Mouse (Mus musculus): ENCODE measurements at regions not wholly inside any gene's neighbourhood (a gene's known extent, or its start where the extent isn't known, plus 50 kb on each side); places are given as distances from the start of the nearest gene placed in this dataset.
A peak's percentile ranks its signal among the peaks of the same experiment; 100 is the strongest.

DNA sequence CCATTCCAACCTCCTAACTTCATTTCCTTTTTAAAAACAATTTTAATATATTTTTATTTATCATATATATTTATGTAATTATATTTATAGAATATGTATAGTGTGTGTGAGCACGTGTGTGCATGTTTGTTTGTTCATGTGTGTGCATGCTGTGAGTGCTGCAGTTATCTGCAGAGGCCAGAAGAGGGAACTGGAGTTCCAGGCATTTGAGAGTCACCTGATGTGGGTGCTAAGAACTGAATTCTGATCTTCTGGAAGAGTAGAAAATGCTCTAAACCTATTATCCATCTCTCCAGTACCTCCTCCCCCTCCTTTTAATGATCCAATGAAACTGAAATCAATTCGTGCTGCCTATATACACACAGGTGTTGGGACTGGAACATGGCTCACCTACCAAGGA, 128.0 kb downstream of the Snx19 start:
- peak; percentile 20; the same call in 1 of the 2 replicates for TF ChIP-seq CTCF (IDR thresholded peaks at IDR 0.05)
- H3K4me3 ChIP-seq (ENCODE audit: low read depth, low read length), result no peak overlapping the region
- DNase-seq (ENCODE audit: low spot score) (no peak), ATAC-seq (ENCODE audit: low FRiP score) (no peak)
- no peaks in the 10 kb centered on the region for H3K9me3 ChIP-seq (ENCODE audit: low read length)
- H3K27me3 ChIP-seq (ENCODE audit: insufficient read depth, low read length), result no peaks in the 10 kb centered on the region
- H3K36me3 ChIP-seq (ENCODE audit: insufficient read depth, low read length), result no peaks in the 10 kb centered on the region
- WGBS, result 77% methylated on average over 2 of the region's 2 CpGs
- H3K9ac ChIP-seq (replicated peaks; ENCODE audit: low read length, poor library complexity, severe bottlenecking), result no peak overlapping the region
- no peak overlapping the region for H3K4me2 ChIP-seq (ENCODE audit: low read depth, low read length, poor library complexity, severe bottlenecking)
- no peak overlapping the region for H3K27ac ChIP-seq (ENCODE audit: low read depth, low read length)
- no peaks in the 10 kb centered on the region for H3K4me1 ChIP-seq (ENCODE audit: insufficient read depth, low read length)

GRCm38 (mm10) chr9:30552721-30553120, 125.8 kb downstream of the Snx19 start:
- Histone ChIP-seq H3K36me3 (ENCODE audit: insufficient read depth, low read length) (no peaks in the 10 kb centered on the region), H3K27me3 (ENCODE audit: insufficient read depth, low read length) (no peaks in the 10 kb centered on the region), H3K9me3 (ENCODE audit: low read length) (no peaks in the 10 kb centered on the region), H3K4me1 (ENCODE audit: insufficient read depth, low read length) (no peaks in the 10 kb centered on the region), H3K9ac (replicated peaks; ENCODE audit: low read length, poor library complexity, severe bottlenecking) (no peak overlapping the region), H3K4me3 (ENCODE audit: low read depth, low read length) (no peak overlapping the region), H3K27ac (ENCODE audit: low read depth, low read length) (no peak overlapping the region), H3K4me2 (ENCODE audit: low read depth, low read length, poor library complexity, severe bottlenecking) (no peak overlapping the region)
- WGBS, result 90% methylated on average over 8 of the region's 8 CpGs
- DNase-seq (ENCODE audit: low spot score) (no peak), ATAC-seq (ENCODE audit: low FRiP score) (no peak)
- TF ChIP-seq CTCF (IDR thresholded peaks at IDR 0.05), result no peak

GRCm38 (mm10) chr9:30549892-30550515, 123.1 kb downstream of the Snx19 start:
- no peaks in the 10 kb centered on the region for H3K27me3 ChIP-seq (ENCODE audit: insufficient read depth, low read length)
- H3K4me2 ChIP-seq (ENCODE audit: low read depth, low read length, poor library complexity, severe bottlenecking), result no peak overlapping the region
- H3K27ac ChIP-seq (ENCODE audit: low read depth, low read length), result no peak overlapping the region
- 82% methylated on average over 5 of the region's 5 CpGs for WGBS
- H3K9ac ChIP-seq (replicated peaks; ENCODE audit: low read length, poor library complexity, severe bottlenecking), result no peak overlapping the region
- DNase-seq (ENCODE audit: low spot score) (no peak), ATAC-seq (ENCODE audit: low FRiP score) (no peak)
- H3K36me3 ChIP-seq (ENCODE audit: insufficient read depth, low read length), result no peaks in the 10 kb centered on the region
- no peak for TF ChIP-seq CTCF (IDR thresholded peaks at IDR 0.05)
- H3K4me1 ChIP-seq (ENCODE audit: insufficient read depth, low read length), result no peaks in the 10 kb centered on the region
- H3K9me3 ChIP-seq (ENCODE audit: low read length), result no peaks in the 10 kb centered on the region
- H3K4me3 ChIP-seq (ENCODE audit: low read depth, low read length), result no peak overlapping the region

GRCm38 (mm10) chr9:30539858-30540257, 113.0 kb downstream of the Snx19 start:
- Histone ChIP-seq H3K27me3 (ENCODE audit: insufficient read depth, low read length) (no peaks in the 10 kb centered on the region), H3K4me1 (ENCODE audit: insufficient read depth, low read length) (no peaks in the 10 kb centered on the region), H3K9ac (replicated peaks; ENCODE audit: low read length, poor library complexity, severe bottlenecking) (no peak overlapping the region), H3K27ac (ENCODE audit: low read depth, low read length) (no peak overlapping the region), H3K4me2 (ENCODE audit: low read depth, low read length, poor library complexity, severe bottlenecking) (no peak overlapping the region), H3K36me3 (ENCODE audit: insufficient read depth, low read length) (no peaks in the 10 kb centered on the region), H3K9me3 (ENCODE audit: low read length) (no peaks in the 10 kb centered on the region), H3K4me3 (ENCODE audit: low read depth, low read length) (no peak overlapping the region)
- DNase-seq (ENCODE audit: low spot score) (no peak), ATAC-seq (ENCODE audit: low FRiP score) (no peak)
- no peak for TF ChIP-seq CTCF (IDR thresholded peaks at IDR 0.05)
- WGBS, result 86% methylated on average over 6 of the region's 6 CpGs

- DNase-seq (ENCODE audit: low spot score), result no peak
Measured at GRCm38 (mm10) chr9:30536508-30537100, 109.7 kb downstream of the Snx19 start.

DNA sequence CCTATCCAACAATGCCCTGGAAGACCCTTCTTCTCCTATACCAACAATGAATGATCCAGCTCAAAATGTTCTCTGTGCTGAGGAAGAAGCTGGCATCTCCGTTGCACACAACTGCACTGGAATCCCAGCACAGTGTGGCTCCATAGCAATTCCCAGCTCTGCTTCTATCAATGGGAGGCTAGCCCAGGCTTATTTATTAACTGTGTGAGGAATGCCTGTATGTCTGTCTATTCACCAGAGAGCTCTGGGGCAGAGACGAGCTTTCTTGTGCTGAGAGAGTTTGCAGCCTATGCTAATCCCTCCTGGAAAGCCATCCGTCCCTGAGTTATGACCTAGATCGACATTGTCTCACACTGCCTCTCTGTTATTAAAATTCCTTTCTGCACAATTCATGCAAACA, 108.1 kb downstream of the Snx19 start:
- TF ChIP-seq CTCF (IDR thresholded peaks at IDR 0.05), result no peak

More at GRCm38 (mm10) chr9:30536508-30537100, 109.7 kb downstream of the Snx19 start:
- Histone ChIP-seq H3K27ac (ENCODE audit: low read depth, low read length) (no peak overlapping the region), H3K4me1 (ENCODE audit: insufficient read depth, low read length) (peaks cover 6% of the 10 kb centered on the region), H3K4me2 (ENCODE audit: low read depth, low read length, poor library complexity, severe bottlenecking) (no peak overlapping the region), H3K4me3 (ENCODE audit: low read depth, low read length) (no peak overlapping the region), H3K9me3 (ENCODE audit: low read length) (no peaks in the 10 kb centered on the region), H3K36me3 (ENCODE audit: insufficient read depth, low read length) (no peaks in the 10 kb centered on the region), H3K27me3 (ENCODE audit: insufficient read depth, low read length) (no peaks in the 10 kb centered on the region), H3K9ac (replicated peaks; ENCODE audit: low read length, poor library complexity, severe bottlenecking) (no peak overlapping the region)
- WGBS, result 56% methylated on average over 8 of the region's 8 CpGs
- ATAC-seq (ENCODE audit: low FRiP score), result no peak
- no peak for TF ChIP-seq CTCF (IDR thresholded peaks at IDR 0.05)

More for the DNA sequence above, 108.1 kb downstream of the Snx19 start:
- Histone ChIP-seq H3K27me3 (ENCODE audit: insufficient read depth, low read length) (no peaks in the 10 kb centered on the region), H3K27ac (ENCODE audit: low read depth, low read length) (peak overlapping the region; percentile 73; the same call in 1 of the 2 replicates), H3K9me3 (ENCODE audit: low read length) (no peaks in the 10 kb centered on the region), H3K4me3 (ENCODE audit: low read depth, low read length) (no peak overlapping the region), H3K4me2 (ENCODE audit: low read depth, low read length, poor library complexity, severe bottlenecking) (no peak overlapping the region), H3K9ac (replicated peaks; ENCODE audit: low read length, poor library complexity, severe bottlenecking) (no peak overlapping the region), H3K4me1 (ENCODE audit: insufficient read depth, low read length) (peaks cover 6% of the 10 kb centered on the region), H3K36me3 (ENCODE audit: insufficient read depth, low read length) (no peaks in the 10 kb centered on the region)
- ATAC-seq (ENCODE audit: low FRiP score) (no peak), DNase-seq (ENCODE audit: low spot score) (no peak)
- 39% methylated on average over 4 of the region's 4 CpGs for WGBS
